Mouse (Mus musculus) spleen, adult 18-20 months (tissue): ENCODE data around the gene Ryr3.

Experiments used
- DNase-seq, 2 experiments: peaks; one replicate each; pipeline ENCODE4 v3.0.0; 2022; ENCODE audit warnings: mixed read lengths in 2 of 2

Gene Ryr3

GRCm38 (mm10) chr2:113216746-113217461 lies at the start of gene Ryr3:
TSS of gene Ryr3 (minus strand) at chr2:113217096.
- DNase-seq = no peak

GRCm38 (mm10) chr2:113238871-113239270 lies 22.0 kb upstream of the Ryr3 start:
- DNase-seq = no peak

GRCm38 (mm10) chr2:113236993-113237392 lies 20.1 kb upstream of the Ryr3 start:
- no peak for DNase-seq

- DNase-seq = no peak
Measured at GRCm38 (mm10) chr2:113234559-113234958, 17.7 kb upstream of the Ryr3 start.

GRCm38 (mm10) chr2:113233356-113233755 lies 16.5 kb upstream of the Ryr3 start:
- DNase-seq = no peak

- no peak for DNase-seq
Measured at GRCm38 (mm10) chr2:113216105-113216745, 671 bp downstream of the Ryr3 start.

DNA sequence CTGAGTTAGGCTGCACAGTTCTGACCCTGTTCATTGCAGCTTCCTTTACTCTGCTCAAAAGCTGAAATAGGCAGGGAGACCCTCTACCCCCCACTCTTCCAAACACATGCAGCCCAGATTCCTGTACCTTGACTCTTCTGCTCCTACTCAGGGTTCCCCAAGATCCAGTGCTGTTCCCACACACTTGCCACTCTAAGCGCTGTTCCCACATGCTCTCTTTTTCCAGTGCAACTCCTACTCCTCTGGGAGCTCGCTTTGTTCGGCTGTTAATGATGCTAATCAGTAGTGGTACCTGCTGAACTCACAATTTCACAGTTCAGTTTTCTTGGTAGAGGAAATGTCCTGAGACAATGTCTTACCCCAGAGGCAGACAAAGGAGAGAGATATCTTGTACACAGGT lies 6.9 kb downstream of the Ryr3 start:
- DNase-seq = no peak

DNA sequence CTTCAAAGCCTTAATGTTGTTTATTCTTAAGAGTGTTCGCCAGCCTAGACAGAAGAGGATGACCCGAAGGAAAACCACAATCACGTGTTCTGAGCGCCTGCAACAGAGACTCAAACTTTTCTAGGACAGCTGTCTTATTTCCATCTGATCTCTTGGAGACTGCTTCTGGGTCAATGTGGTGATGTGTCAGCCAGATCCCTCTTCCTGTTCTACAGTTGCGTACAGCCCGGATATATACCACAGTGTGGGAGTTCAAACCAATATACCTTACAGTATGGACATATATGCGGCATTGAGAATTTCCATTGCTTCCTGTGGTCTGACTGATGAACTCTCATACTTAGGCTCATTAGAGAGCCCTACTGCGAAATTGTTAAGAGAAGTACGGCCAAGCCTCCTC lies 7.6 kb downstream of the Ryr3 start:
- DNase-seq = no peak

- DNase-seq = no peak
Measured at GRCm38 (mm10) chr2:113202857-113203256, 14.0 kb downstream of the Ryr3 start.

DNA sequence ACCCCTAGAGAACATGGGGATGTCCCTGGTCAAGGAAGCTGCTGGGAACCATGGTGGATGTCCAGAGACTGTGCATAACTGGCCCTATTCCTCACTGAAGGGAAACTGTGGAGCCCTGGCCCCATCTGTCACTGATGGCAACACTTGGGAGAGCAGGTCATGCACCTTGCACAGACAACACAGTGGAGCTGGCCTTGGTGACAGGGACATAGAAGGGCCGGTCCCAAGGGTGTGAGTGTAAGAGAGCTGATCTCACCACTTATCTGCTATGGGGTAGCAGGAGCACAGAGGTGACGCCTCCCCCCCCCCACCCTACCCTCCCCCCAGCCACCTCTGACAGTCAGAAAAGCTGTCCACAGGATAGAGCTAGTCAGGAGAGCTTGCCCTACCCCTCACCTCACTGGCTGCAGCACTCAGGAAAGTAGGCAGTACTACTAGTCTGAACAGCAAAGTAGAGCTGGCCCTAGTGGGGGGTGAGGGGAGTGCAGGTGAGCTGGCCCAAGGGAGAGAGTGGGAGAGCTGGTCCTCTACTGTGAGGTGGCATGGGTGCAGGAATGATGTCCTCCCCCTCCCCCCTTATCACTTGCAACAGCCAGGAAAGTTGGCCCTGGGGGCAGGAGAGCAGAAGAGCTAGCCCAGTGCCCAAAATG lies 17.7 kb downstream of the Ryr3 start:
- DNase-seq = no peak

- no peak for DNase-seq
Measured at GRCm38 (mm10) chr2:113187158-113187557, 29.7 kb downstream of the Ryr3 start.

GRCm38 (mm10) chr2:113181701-113182100 lies 35.2 kb downstream of the Ryr3 start:
- DNase-seq = no peak

- DNase-seq = no peak
Measured at GRCm38 (mm10) chr2:113178047-113178446, 38.8 kb downstream of the Ryr3 start.

- no peak for DNase-seq
Measured at GRCm38 (mm10) chr2:113176337-113176736, 40.6 kb downstream of the Ryr3 start.

DNA sequence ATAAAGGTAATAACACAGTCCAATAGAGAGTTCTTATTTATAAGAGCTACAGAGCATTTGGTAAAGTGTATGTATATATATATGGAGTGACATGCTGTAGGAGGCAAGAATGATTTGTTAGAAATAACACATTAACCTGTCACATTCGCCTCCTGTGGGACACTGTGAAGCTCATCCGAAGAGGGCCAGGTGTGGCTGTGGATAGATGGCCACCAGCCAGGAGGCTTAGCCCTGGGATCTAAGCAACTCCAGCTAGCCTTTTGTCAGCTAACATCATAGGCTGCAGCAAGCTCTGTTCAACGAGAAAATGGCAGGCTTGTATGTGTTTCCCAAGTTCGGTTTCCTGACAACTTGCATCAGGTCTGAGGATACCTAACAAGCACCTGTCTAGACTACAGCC lies 48.8 kb downstream of the Ryr3 start:
- DNase-seq = no peak

DNA sequence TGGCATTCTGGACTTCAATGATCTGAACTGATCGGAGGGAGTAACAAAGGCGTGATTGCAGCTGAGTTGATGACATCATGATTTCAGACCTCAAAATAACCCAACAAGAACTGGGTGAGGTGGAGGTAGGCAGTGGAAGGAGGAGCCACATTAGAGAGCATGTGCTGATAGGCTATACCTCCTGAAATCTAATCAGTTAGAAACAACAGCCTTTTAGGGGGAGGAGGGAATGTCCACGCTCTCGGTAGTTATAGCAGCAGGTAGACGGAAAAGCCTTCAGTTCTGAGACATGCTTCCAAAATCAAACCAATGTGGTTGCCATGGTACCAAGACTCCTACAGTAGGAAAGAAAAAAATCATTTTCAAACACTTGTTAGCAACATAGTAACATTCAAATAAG lies 55.4 kb downstream of the Ryr3 start:
- no peak for DNase-seq

DNA sequence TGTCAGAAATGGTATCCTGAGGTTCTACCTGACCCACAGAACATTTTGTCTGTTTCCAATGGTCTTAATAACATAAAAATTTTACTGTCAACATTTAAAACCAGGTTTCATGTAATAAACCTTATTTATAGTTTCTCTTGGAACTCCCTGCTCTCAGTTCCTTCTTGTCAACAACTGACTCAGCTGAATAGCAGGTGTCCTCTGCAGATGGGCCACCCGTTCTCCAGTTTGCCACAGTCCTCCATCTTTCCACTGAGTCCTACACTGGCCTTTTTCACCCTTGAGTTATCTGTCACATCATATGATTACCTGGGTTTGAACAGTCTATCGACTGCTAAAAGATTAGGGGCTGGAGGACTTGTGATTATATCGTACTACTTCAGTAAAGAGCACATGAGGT lies 79.1 kb downstream of the Ryr3 start:
- no peak for DNase-seq

DNA sequence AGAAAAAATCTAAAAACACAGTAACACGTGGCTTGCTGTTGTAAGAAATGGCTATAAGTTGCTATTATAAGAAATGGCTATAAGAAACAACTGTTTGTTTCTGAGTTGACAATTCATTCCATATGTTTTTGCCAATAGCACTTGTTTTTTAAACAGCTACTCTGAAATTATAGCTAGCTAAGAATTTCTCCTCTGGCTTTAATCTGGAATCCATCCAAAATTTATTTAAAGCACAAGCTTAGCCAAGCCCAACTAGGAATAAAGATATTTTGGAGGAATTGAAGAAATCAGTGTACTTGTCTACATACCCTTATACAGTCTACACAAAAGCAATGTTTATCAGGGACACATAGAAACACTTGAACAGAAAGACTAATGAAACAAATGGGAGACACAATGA lies 93.4 kb downstream of the Ryr3 start:
- DNase-seq = no peak

DNA sequence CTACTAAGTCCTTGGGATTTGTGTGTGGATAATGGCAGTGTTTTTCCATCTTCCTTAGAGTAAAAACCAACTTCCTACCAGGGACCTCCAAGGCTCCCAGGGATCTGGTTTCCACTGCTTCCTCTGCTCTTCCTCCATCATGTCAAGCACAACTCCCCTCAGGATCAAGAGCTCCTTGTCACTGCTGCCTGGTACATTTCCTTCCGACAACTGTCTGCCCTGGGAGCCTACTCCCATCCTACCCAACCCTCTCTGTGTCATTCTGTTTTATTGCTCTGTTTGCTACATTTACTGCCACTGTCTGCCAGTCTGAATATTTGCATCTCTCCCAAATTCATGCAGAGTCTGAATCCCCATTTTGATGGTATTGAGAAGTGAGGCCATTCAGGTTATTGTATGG lies 97.8 kb downstream of the Ryr3 start:
- no peak for DNase-seq

GRCm38 (mm10) chr2:113116788-113117187 lies 100.1 kb downstream of the Ryr3 start:
- DNase-seq = no peak

- DNase-seq = no peak
Measured at GRCm38 (mm10) chr2:113115897-113116283, 101.0 kb downstream of the Ryr3 start.

- DNase-seq = no peak
Measured at GRCm38 (mm10) chr2:113115248-113115896, 101.5 kb downstream of the Ryr3 start.

- no peak for DNase-seq
Measured at GRCm38 (mm10) chr2:113104609-113105008, 112.3 kb downstream of the Ryr3 start.

- DNase-seq = no peak
Measured at GRCm38 (mm10) chr2:113095184-113095583, 121.7 kb downstream of the Ryr3 start.
